Mouse (Mus musculus): Measurements from ENCODE around the gene Col27a1.

DNA sequence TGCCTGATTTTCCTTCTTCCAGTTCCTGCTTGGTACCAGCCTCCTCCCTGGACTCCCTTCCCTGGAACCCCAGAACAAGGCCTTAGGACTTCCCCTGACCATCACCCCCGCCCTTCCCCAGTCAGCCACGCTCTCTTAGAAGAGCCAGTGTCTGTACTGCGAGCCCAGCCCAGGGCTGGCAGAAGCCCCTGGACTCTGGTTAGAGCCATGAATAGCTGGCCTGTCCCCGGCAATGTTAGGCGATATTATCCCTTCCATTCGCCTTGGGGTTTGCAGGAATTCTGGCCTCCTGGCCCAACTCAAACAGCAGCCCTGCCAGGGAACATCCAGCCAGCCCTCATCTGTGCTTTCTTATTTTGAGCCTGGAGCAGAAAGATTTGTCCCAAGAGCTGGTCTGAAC, 39.9 kb downstream of the Col27a1 start:
- no peak for TF ChIP-seq GATA1 (IDR thresholded peaks at IDR 0.05; ENCODE audit: borderline replicate concordance, low read length)
- no peak for TF ChIP-seq FLI1 (IDR thresholded peaks at IDR 0.05; ENCODE audit: low read length)
